Mouse (Mus musculus) forebrain, embryonic 13.5 days (tissue): ENCODE results near the gene Slc4a1. TPM values are rescaled to one million over a fixed set of nuclear protein-coding genes. Genes with fewer than 3 reads are reported as not detected.

Source experiments
- ATAC-seq: fragments of 200-750 bp; cut with Nextera tagmentation; 2 replicates; pipeline ENCODE4 v1.8.0; 2017
- H3K27ac ChIP-seq: fragments of 300-500 bp; sonication (generic); 2 replicates; pipeline ENCODE4 v1.5.1; 2015; ENCODE audit warnings: inconsistent platforms, mild to moderate bottlenecking, moderate library complexity
- H3K27me3 ChIP-seq: fragments of 300-500 bp; sonication (generic); 2 replicates; pipeline ENCODE4 v1.6.1; 2015; ENCODE audit warnings: mild to moderate bottlenecking, inconsistent platforms
- H3K36me3 ChIP-seq: fragments of 300-500 bp; sonication (generic); 2 replicates; pipeline ENCODE4 v1.6.1; 2015; ENCODE audit warnings: mild to moderate bottlenecking, inconsistent platforms; ENCODE audit not compliant: poor library complexity, severe bottlenecking
- H3K4me1 ChIP-seq: fragments of 300-500 bp; sonication (generic); 2 replicates; pipeline ENCODE4 v1.6.1; 2015; ENCODE audit warnings: inconsistent platforms
- H3K4me2 ChIP-seq: fragments of 300-500 bp; sonication (generic); 2 replicates; pipeline ENCODE4 v1.6.1; 2015; ENCODE audit warnings: inconsistent platforms, mild to moderate bottlenecking, moderate library complexity
- H3K4me3 ChIP-seq: fragments of 300-500 bp; sonication (generic); 2 replicates; pipeline ENCODE4 v1.5.1; 2015; ENCODE audit warnings: mild to moderate bottlenecking, inconsistent platforms
- H3K9ac ChIP-seq: fragments of 300-500 bp; sonication (generic); 2 replicates; pipeline ENCODE4 v1.6.1; 2015; ENCODE audit warnings: mild to moderate bottlenecking, inconsistent platforms
- H3K9me3 ChIP-seq: fragments of 300-500 bp; sonication (generic); replicated peaks from 2 replicates; pipeline ENCODE4 v1.6.1; 2016; ENCODE audit warnings: inconsistent platforms
- WGBS: fragments of 180-500 bp; shearing (Covaris S2); methylation state at CpG from one replicate; pipeline ENCODE4 v1.1.7; 2015; 5-methylcytosine and 5-hydroxymethylcytosine counted together
- polyA plus RNA-seq: library from polyadenylated mRNA; unstranded; fragments of >200 nt; fragmentation: Nextera tagmentation; extraction: Ambion mirVana; gene quantifications from 2 replicates; pipeline ENCODE4 v1.2.1, GENCODE M21; 2015

Gene Slc4a1
- polyA plus RNA-seq, 1 experiment from 2014 or later: 2.6 TPM

DNA sequence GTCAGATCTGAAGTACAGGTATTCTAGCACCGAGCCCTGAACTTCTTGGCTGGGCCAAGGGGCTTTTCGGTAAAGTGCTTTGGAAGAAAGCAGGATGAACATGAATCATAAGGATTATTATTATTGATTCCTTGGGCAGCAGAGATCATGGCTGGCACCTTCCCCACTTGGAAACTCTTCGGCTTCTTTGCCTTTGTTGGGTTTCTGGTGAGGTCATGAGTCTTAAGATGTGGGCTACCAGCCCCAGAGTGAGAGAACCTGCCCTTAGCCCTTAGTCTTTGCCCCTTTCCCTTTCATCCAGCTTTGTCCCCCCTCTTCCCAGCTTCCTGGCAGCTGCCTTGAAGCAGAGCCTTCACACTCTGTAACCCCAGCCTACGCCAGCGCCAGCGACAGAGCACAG, 44.1 kb downstream of the Slc4a1 start:
- 82% methylated on average over 6 of the region's 6 CpGs for WGBS
- Histone ChIP-seq H3K4me3 (no peak overlapping the region), H3K4me1 (peaks cover 8% of the 10 kb centered on the region), H3K27ac (no peak overlapping the region), H3K4me2 (no peak overlapping the region), H3K9me3 (no peaks in the 10 kb centered on the region), H3K27me3 (no peaks in the 10 kb centered on the region), H3K9ac (no peak overlapping the region), H3K36me3 (no peaks in the 10 kb centered on the region)
- no peak for ATAC-seq

DNA sequence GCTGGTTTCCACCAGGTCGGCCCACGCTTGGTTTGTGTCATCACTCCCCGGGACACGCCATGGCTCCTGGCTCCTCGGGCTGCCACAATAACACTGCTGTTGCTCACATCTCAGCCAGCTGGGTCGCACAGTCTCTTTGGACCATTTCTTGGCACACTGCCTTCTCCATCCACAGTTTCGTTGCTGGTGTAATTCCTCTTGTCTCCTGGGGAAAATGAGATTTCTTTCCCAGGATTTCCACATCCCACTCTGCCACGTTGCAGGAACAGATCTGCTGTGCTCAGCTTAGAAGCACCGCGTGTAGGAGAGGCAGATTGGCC, 45.4 kb downstream of the Slc4a1 start:
- Histone ChIP-seq H3K4me2 (peak overlapping the region; percentile 74), H3K36me3 (no peaks in the 10 kb centered on the region), H3K27ac (peak overlapping the region; percentile 99), H3K4me3 (peak overlapping the region; percentile 98), H3K9ac (peak overlapping the region; percentile 100), H3K4me1 (peaks cover 17% of the 10 kb centered on the region), H3K9me3 (no peaks in the 10 kb centered on the region), H3K27me3 (no peaks in the 10 kb centered on the region)
- 11% methylated on average over 10 of the region's 10 CpGs for WGBS
- peak; percentile 27 for ATAC-seq

- Histone ChIP-seq H3K9me3 (no peaks in the 10 kb centered on the region), H3K4me2 (peak overlapping the region; percentile 74), H3K4me3 (peak overlapping the region; percentile 98), H3K36me3 (peaks cover 2% of the 10 kb centered on the region; the same call in 1 of the 2 replicates), H3K27me3 (no peaks in the 10 kb centered on the region), H3K9ac (peak overlapping the region; percentile 100), H3K4me1 (peaks cover 22% of the 10 kb centered on the region), H3K27ac (peak overlapping the region; percentile 99)
- WGBS: under 1% methylated on average over 38 of the region's 38 CpGs
- ATAC-seq: peak; percentile 60
These were observed 45.9 kb downstream of the Slc4a1 start for GRCm38 (mm10) chr11:102319941-102320685.

DNA sequence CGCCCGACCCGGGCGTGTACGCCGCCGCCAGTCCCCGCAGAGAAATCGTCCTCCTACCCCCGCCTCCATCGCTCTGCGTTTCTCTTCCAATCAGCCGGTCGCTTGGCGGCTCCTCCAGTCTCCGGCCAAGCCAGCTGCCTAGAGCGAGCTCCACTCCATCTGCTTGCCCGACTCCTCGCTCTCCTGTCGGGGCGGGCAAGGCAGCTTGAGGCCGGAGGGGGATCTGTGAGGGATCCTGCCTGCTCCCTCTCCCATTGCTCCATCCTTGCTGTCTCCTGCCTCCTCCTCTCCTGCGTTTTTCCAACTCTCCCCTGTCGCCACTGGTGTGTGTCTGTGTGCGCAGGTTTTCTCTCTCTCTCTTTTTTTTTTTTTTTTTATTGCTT, 46.6 kb downstream of the Slc4a1 start, which contains the start of gene Ubtf:
Gene Ubtf, minus strand, starts transcription at position 333 of the 383 bp plus-strand sequence.
- Histone ChIP-seq H3K4me2 (peak within 1 kb of the TSS; percentile 74), H3K27me3 (no peaks in the 10 kb centered on the region), H3K4me3 (peak within 1 kb of the TSS; percentile 98), H3K9ac (peak within 1 kb of the TSS; percentile 100), H3K9me3 (no peaks in the 10 kb centered on the region), H3K4me1 (peaks cover 25% of the 10 kb centered on the region), H3K27ac (peak within 1 kb of the TSS; percentile 99), H3K36me3 (peaks cover 10% of the 10 kb centered on the region)
- WGBS: under 1% methylated on average over 25 of the region's 25 CpGs
- peak; percentile 43 for ATAC-seq

- Histone ChIP-seq H3K27me3 (no peaks in the 10 kb centered on the region), H3K9me3 (no peaks in the 10 kb centered on the region), H3K9ac (peak overlapping the region; percentile 100), H3K27ac (peak overlapping the region; percentile 99), H3K4me2 (peak overlapping the region; percentile 74), H3K36me3 (peaks cover 16% of the 10 kb centered on the region), H3K4me1 (peaks cover 25% of the 10 kb centered on the region), H3K4me3 (peak overlapping the region; percentile 98)
- WGBS: 1% methylated on average over 52 of the region's 84 CpGs
- no peak for ATAC-seq
These were observed 47.2 kb downstream of the Slc4a1 start for GRCm38 (mm10) chr11:102318576-102319409.

DNA sequence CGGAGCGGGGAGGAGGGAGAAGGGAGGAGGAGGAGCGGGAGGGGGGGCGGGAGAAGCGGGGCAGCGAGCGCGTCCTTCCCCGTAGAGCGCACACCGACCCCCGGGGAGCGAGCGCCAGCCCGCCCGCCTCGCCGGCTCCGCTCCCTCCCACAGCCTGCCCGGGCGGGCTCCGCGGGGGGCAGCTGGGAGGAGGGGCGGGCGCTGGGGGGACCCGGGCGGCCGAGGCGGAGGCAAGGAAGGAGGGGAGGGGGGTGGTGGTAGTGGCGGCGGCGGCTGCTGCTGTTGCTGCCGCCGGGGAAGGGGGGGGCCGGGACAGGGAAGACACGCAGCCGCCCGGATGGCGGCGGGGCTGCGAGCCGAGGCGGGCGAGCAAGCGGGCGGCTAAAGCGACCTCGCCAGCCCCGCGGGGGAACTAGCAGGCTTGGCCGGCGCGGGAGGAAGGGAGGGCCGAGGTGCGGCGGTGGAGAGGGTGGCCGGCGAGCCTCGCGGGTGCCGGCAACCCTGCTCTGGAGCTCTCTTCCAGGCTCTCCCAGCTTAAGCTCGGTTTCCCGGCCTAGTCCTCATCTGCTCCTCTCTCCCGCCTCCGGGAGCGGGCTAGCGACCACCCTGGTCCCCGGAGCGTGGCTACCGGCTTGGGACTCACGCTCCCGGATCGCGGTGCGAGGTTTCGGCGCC, 48.0 kb downstream of the Slc4a1 start:
- Histone ChIP-seq H3K27me3 (no peaks in the 10 kb centered on the region), H3K9me3 (no peaks in the 10 kb centered on the region), H3K4me1 (peaks cover 25% of the 10 kb centered on the region), H3K9ac (peak overlapping the region; percentile 100), H3K4me3 (peak overlapping the region; percentile 98), H3K27ac (peak overlapping the region; percentile 99), H3K4me2 (peak overlapping the region; percentile 74), H3K36me3 (peaks cover 23% of the 10 kb centered on the region)
- peak; percentile 41 for ATAC-seq
- WGBS: 0% methylated on average over 30 of the region's 77 CpGs

DNA sequence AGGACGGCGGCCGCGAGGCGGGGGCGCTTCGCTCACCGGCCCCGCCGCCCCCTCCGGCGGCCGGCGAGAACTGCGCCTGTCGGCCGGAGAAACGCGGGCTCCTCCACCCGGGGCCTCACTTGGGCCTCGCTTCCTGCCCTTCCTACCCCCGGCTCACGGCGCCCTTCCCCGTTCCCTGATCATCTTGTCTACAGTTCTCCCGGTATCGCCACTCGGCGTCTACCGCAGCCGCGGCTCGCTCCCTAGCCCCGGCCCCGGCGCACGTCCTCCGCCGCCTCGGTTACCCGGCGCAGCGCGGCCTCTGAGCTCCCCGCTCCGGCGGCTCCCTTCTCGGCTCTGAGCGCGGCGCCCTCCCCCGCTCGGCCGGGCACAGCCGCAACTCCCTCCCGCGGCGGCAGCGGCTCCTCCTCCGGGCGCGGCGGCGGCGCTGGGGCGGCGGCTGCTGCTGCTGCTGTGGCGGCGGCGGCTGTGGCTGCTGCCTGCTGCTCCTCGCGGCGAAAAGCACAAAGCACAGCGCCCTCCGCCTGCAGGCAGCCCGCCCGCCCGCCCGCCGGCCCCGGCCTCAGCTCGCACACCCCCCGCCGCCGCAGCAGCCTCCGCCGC, 48.6 kb downstream of the Slc4a1 start:
- WGBS: under 1% methylated on average over 59 of the region's 87 CpGs
- Histone ChIP-seq H3K27ac (peak overlapping the region; percentile 99), H3K4me2 (peak overlapping the region; percentile 74), H3K4me3 (peak overlapping the region; percentile 98), H3K4me1 (peaks cover 25% of the 10 kb centered on the region), H3K9ac (peak overlapping the region; percentile 100), H3K27me3 (no peaks in the 10 kb centered on the region), H3K36me3 (peaks cover 30% of the 10 kb centered on the region), H3K9me3 (no peaks in the 10 kb centered on the region)
- peak; percentile 28 for ATAC-seq

- Histone ChIP-seq H3K4me1 (peaks cover 25% of the 10 kb centered on the region), H3K27me3 (no peaks in the 10 kb centered on the region), H3K4me2 (peak overlapping the region; percentile 74), H3K9ac (peak overlapping the region; percentile 100), H3K27ac (peak overlapping the region; percentile 99), H3K36me3 (peaks cover 36% of the 10 kb centered on the region), H3K9me3 (no peaks in the 10 kb centered on the region), H3K4me3 (peak overlapping the region; percentile 98)
- peak; percentile 34 for ATAC-seq
- 0% methylated on average over 37 of the region's 80 CpGs for WGBS
These were observed 49.3 kb downstream of the Slc4a1 start for GRCm38 (mm10) chr11:102316572-102317297.

DNA sequence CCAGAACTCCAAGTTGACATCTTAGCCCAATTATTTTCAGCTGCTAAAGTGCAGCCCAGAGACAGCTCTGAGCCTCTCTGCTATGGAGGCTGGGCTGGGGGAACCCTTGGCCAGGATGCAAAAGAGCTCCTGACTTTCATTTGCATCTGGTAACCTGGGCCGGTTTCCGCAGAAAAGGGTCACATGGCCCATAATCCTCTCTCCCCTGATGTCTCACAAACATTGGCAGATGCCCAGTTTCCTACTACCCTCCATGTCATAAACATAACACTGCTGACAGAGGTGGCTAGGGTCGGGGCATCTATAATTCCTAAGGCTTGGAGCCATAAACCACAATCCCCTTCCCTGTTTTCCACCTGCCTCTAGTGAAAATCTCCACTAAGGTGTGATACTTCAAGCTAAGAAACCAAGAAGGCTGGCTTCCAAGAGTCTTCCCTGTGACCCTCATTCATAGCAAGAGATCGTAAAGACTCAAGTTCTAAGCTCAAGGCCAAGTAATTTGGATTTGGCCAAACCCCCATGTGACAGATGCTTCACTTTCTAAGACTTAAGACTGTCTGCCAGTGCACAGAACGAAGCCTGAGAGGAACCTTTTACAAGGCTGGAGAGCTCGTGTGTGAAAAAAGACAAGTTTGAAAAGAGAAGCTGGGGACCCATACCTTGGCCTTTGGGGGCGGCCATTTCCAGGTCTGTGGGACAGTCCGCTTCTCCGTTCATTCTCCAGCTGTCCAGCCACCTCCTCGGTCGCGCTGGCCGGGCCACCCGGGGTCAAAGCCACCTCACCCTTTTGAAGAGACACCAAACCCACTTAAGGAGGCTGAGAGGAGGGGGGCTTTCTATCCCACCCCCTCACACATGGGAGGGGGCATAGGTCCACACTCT, 50.1 kb downstream of the Slc4a1 start:
- H3K4me2 ChIP-seq: peak overlapping the region; percentile 74
- H3K27ac ChIP-seq: peak overlapping the region; percentile 99
- H3K4me1 ChIP-seq: peaks cover 25% of the 10 kb centered on the region
- H3K4me3 ChIP-seq: peak overlapping the region; percentile 98
- H3K27me3 ChIP-seq: no peaks in the 10 kb centered on the region
- H3K9me3 ChIP-seq: no peaks in the 10 kb centered on the region
- H3K9ac ChIP-seq: peak overlapping the region; percentile 100
- WGBS: 9% methylated on average over 14 of the region's 14 CpGs
- no peak for ATAC-seq
- peaks cover 44% of the 10 kb centered on the region for H3K36me3 ChIP-seq

DNA sequence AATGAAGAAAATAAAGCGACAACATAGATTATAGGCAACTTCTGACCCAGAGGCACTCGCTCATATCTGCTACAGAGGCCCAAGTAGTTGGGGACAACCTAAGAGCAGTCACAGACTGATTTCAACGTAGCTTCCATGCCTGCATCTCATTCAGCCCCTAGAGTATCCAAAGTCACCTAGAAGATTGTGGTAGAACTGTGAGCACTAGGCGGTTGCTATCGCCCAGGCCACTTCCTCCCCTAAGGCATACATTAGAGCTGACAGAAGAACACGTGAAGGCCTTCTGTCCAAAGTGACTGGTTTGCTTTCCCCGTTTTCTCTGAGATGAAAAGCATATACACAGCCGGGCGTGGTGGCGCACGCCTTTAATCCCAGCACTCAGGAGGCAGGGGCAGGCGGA, 51.7 kb downstream of the Slc4a1 start:
- Histone ChIP-seq H3K9ac (no peak overlapping the region), H3K27ac (no peak overlapping the region), H3K36me3 (peaks cover 60% of the 10 kb centered on the region), H3K4me3 (no peak overlapping the region), H3K4me2 (no peak overlapping the region), H3K9me3 (no peaks in the 10 kb centered on the region), H3K27me3 (no peaks in the 10 kb centered on the region), H3K4me1 (peaks cover 30% of the 10 kb centered on the region)
- ATAC-seq: no peak
- 90% methylated on average over 12 of the region's 12 CpGs for WGBS
